Mouse (Mus musculus): Measurements from ENCODE around the gene Tmem150a. TPM values are rescaled to one million over a fixed set of nuclear protein-coding genes. Genes with fewer than 3 reads are reported as not detected.
A peak's percentile ranks its signal among the peaks of the same experiment; 100 is the strongest.

Tmem150a gene
- polyA plus RNA-seq, 1 experiment from 2014 or later = 16.0 TPM

DNA sequence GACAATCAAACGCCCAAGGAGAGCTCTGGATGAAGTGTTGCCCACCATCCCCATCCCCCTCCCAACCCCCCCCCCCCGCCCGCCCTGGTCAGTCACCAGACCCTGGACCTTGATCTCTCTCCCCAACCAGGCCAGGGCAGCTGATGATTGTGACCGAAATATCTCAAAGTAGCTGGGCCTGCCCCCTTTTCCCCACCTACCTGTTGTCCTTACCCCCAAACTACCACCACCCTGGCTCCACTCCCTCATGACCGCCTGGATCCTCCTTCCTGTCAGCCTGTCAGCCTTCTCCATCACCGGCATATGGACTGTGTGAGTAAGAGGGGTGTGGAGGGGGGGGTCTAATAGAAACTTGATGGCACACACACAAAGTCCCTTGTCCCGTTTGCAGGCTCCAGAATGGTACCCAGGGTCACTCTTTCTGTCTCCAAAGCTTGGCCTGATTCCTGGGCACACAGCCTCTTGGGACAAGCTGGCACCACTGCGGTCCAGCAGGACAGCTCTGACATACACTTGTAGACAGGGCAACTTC, 820 bp downstream of the Tmem150a start:
- Histone ChIP-seq H3K4me3 (peak overlapping the region; percentile 65), H3K27ac (peak overlapping the region; percentile 75; the same call in 1 of the 2 replicates), H3K36me3 (peaks cover 39% of the 10 kb centered on the region), H3K9ac (peak overlapping the region; percentile 84), H3K4me1 (replicated peaks) (peaks cover 52% of the 10 kb centered on the region), H3K27me3 (no peaks in the 10 kb centered on the region), H3K9me3 (no peaks in the 10 kb centered on the region), H3K4me2 (peak overlapping the region; percentile 95)
- 32% methylated on average over 8 of the region's 8 CpGs for WGBS
- ATAC-seq (ENCODE audit: low FRiP score) = peak; percentile 11; the same call in 1 of the 2 replicates

DNA sequence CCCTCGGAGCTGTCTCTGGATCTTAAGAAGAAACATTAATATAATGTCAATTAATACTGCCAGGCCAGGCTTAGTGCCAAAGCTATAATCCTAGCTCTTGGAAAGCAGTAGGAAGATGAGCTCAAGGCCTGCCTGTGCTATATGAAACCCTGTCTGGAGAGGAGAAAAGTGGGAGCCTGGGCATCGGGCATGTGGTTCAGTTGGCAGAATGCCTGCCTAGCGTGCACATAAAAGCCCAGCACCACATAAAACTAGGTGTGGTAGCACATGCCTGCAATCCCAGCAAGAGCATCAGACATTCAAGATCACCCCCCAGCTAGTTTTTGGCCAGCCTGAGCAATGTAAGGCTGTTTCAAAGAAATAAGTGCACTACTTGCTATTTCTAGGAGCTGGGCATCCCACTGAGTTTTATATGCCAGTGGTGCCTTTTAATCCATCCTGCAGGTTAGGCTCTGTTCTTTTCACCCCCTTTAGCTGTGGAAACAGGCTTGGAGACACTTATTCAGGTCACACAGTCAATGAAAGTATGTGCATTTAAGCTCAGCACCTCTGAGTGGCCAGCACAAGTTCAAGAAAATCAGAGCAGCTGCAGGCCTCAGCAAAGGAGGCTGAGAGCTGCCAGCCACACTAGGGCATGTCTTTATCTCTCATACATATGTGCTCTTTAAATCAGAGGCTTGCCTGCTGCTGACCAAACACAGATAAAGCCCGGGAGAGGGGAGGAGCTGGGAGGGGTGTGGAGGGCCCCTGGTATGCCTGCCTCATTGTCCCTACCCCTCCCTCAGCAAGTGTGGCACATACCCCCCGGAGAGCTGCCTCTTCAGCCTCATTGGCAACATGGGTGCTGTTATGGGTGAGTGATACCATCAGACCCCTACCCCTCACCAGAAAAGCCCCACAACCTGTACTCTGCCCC, 2.2 kb downstream of the Tmem150a start:
- no peak overlapping the region for H3K27ac ChIP-seq
- no peak overlapping the region for H3K9ac ChIP-seq
- peaks cover 52% of the 10 kb centered on the region for H3K4me1 ChIP-seq (replicated peaks)
- WGBS = 79% methylated on average over 5 of the region's 5 CpGs
- no peak overlapping the region for H3K4me3 ChIP-seq
- H3K9me3 ChIP-seq = no peaks in the 10 kb centered on the region
- no peaks in the 10 kb centered on the region for H3K27me3 ChIP-seq
- peaks cover 36% of the 10 kb centered on the region for H3K36me3 ChIP-seq
- no peak overlapping the region for H3K4me2 ChIP-seq
- no peak for ATAC-seq (ENCODE audit: low FRiP score)

DNA sequence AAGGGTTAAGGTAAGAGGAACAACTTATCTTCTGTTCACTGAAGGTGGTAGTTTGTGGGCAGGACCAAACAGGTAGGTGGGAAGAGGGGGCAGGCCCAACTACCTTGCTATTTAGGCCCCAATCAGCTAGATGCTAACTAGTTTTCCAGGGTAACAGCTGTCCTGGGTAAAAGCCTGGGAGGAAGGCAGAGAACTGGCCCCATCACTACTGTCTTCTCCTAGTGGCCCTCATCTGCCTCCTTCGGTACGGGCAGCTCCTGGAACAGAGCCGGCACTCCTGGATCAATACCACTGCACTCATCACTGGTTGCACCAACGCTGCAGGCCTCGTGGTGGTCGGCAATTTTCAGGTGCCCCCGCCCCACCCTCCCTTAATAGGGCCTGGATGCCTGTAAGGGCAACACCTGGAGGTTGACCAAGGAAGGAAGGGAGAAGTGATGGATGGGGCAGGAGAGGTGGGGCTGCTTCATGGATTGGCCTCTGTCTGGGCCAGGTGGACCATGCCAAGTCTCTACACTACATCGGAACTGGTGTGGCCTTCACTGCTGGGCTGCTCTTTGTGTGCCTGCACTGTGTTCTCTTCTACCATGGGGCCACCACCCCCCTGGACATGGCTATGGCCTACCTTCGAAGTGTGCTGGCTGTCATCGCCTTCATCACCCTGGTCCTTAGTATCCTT, 3.0 kb downstream of the Tmem150a start:
- 91% methylated on average over 10 of the region's 10 CpGs for WGBS
- H3K9ac ChIP-seq = no peak overlapping the region
- ATAC-seq (ENCODE audit: low FRiP score) = no peak
- no peak overlapping the region for H3K4me2 ChIP-seq
- peaks cover 56% of the 10 kb centered on the region for H3K4me1 ChIP-seq (replicated peaks)
- H3K9me3 ChIP-seq = no peaks in the 10 kb centered on the region
- H3K27ac ChIP-seq = no peak overlapping the region
- no peak overlapping the region for H3K4me3 ChIP-seq
- no peaks in the 10 kb centered on the region for H3K27me3 ChIP-seq
- H3K36me3 ChIP-seq = peaks cover 36% of the 10 kb centered on the region

DNA sequence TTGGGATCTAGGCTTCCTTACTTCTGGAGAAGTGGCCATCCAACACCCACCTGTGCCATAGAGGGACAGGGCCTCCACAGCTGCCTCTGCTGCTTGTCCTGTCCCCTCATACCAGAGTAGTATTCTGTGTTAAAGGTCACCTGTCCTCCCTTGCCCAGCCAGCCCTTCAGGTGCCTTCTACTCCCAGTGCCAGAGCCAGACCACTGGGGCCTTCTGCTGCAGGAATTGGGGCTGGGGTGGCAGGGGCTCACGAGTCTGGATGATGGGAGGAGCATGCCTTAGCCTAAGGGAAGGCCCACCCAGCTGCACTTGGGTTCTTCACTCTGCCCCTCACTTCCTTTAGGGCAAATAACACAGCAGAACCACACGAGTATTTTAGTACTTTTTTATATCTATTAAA, 4.1 kb downstream of the Tmem150a start:
- no peak overlapping the region; the same call in 1 of the 2 replicates for H3K9ac ChIP-seq
- H3K4me1 ChIP-seq (replicated peaks) = peaks cover 53% of the 10 kb centered on the region
- H3K4me3 ChIP-seq = no peak overlapping the region
- H3K9me3 ChIP-seq = no peaks in the 10 kb centered on the region
- no peak overlapping the region for H3K27ac ChIP-seq
- H3K4me2 ChIP-seq = no peak overlapping the region
- no peak for ATAC-seq (ENCODE audit: low FRiP score)
- no peaks in the 10 kb centered on the region for H3K27me3 ChIP-seq
- peaks cover 36% of the 10 kb centered on the region for H3K36me3 ChIP-seq
- 85% methylated on average over 2 of the region's 2 CpGs for WGBS

DNA sequence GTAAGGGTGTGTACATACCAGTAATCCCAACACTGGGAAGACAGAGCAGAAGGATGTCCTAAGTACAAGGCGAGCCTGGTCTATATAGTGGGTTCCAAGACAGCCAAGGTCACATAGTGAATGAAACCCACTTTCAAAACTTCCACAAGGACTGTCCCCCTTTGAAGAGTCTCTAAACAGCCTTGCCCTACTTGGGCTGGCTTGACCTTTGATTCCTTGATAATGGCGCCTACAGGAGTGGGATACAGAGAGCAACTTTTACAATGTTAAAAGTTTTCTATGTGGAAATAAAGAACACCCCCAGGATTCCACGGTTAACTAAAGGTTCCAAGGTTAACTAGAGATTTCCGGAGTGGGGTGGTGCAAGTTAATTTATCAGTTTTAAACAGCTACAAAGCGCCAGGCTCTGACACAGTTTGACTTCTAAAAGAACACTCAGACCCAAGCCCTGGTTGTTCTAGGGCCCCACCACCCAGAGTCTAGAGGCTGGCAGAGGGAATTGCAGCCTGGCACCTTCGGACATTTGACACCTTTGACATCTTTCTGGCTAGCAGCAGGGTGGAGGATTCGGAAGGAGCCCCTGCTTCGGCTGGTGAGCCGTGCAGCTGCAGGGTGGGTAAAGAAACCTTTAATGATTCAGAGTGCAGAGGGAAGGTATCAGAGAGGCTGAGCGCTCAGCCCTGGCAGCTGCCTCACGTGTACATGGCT, 4.8 kb downstream of the Tmem150a start:
- no peak for ATAC-seq (ENCODE audit: low FRiP score)
- Histone ChIP-seq H3K9me3 (no peaks in the 10 kb centered on the region), H3K4me1 (replicated peaks) (peaks cover 46% of the 10 kb centered on the region), H3K36me3 (peaks cover 36% of the 10 kb centered on the region), H3K27me3 (0 out of 2 replicates have a peak, but pooled peaks cover 2% of the 10 kb centered on the region), H3K4me2 (no peak overlapping the region), H3K4me3 (0 out of 2 replicates have a peak overlapping the region, but pooled peaks have one; percentile 80), H3K27ac (no peak overlapping the region), H3K9ac (peak overlapping the region; percentile 6; the same call in 1 of the 2 replicates)
- 87% methylated on average over 11 of the region's 11 CpGs for WGBS

DNA sequence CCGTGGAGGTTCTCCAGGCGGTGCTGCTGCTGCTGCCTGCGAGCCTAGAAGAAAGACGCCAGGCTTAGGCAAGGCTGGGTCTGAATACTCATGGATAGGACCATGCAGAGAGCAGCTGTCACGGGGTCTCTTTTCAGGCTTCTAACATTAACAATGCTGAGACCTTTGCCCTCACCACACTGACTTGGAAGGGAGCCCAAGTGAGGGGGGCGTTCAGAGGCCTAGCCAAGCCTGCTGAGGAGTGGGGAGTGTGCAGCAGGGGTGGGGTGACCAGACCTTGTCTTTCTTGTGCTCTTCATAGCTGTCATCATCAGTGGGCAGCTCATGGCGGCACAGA, 5.3 kb downstream of the Tmem150a start:
- peaks cover 36% of the 10 kb centered on the region for H3K36me3 ChIP-seq
- H3K27ac ChIP-seq = no peak overlapping the region
- H3K4me2 ChIP-seq = no peak overlapping the region; the same call in 1 of the 2 replicates
- H3K9me3 ChIP-seq = no peaks in the 10 kb centered on the region
- H3K27me3 ChIP-seq = 0 out of 2 replicates have a peak, but pooled peaks cover 2% of the 10 kb centered on the region
- ATAC-seq (ENCODE audit: low FRiP score) = no peak
- peak overlapping the region; percentile 80; the same call in 1 of the 2 replicates for H3K4me3 ChIP-seq
- H3K9ac ChIP-seq = 0 out of 2 replicates have a peak overlapping the region, but pooled peaks have one; percentile 6
- H3K4me1 ChIP-seq (replicated peaks) = peaks cover 45% of the 10 kb centered on the region
- WGBS = 58% methylated on average over 7 of the region's 7 CpGs

DNA sequence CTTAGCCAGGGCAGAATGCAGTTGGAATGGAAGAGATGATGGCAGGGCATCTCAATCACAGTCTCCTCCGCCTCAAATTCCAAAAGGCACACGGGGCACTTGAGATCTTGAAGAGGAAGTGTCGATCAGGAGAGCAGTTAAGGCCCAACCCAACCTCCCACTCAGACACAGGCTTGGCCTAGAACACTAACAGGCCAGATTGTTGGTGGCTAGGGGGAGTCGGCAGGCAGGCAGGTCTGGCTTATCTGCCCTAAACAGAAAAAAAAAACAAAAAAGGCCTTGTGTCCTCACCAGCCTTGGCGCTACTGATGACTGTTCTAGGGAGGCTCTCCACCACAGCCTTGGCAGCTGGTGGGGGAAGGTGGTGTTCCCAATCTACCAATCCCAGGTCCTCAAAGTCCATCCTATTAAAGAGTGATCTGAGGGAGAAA, 5.9 kb downstream of the Tmem150a start:
- H3K27ac ChIP-seq = no peak overlapping the region
- H3K9me3 ChIP-seq = no peaks in the 10 kb centered on the region
- 0 out of 2 replicates have a peak, but pooled peaks cover 2% of the 10 kb centered on the region for H3K27me3 ChIP-seq
- peak overlapping the region; percentile 80 for H3K4me3 ChIP-seq
- peaks cover 36% of the 10 kb centered on the region for H3K36me3 ChIP-seq
- H3K4me1 ChIP-seq (replicated peaks) = peaks cover 39% of the 10 kb centered on the region
- peak overlapping the region; percentile 87 for H3K9ac ChIP-seq
- ATAC-seq (ENCODE audit: low FRiP score) = no peak
- peak overlapping the region; percentile 87 for H3K4me2 ChIP-seq
- 77% methylated on average over 5 of the region's 5 CpGs for WGBS

DNA sequence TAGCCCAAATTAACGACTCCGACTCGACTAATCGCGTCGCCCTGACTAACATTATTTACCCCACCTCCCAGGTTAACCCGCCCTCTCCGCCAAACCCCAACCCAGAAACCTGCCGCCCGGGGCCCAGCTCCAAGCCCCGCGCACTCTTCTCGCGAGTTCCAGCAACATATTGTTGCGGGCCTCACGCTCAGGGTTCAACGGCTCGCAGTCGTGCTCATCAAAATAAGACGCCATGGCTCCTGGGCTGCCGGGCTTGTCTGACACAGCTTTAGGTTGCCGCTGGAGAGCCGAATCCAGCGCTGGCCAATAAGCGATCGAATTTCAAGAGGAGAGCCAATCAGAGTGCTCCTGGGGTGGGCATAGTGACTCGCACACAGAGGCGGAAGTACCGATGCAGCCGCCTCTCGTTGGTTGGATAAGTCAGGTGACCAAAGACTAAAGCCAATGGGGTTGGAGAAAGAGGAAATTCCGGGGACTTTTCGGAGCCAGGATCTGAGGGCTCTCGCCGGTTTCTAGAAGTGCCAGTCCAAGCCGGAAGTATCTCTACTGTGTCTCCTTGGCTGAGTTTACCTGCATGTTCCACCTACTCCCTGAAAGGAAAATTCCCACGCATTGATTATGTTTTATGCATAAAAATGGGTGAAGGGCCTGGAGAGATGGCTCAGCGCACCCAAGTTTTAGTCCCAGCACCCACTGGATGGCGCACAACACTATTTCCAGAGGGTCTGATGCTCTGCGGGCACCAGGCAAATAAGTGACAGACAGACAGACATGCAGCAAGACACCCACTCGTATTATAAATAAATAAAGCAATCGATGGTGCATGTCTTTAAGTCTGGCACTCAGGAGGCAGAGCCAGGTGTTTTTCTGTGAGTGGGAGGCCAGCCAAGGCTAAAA, 7.1 kb downstream of the Tmem150a start:
- H3K27me3 ChIP-seq = 0 out of 2 replicates have a peak, but pooled peaks cover 2% of the 10 kb centered on the region
- peak; percentile 99 for ATAC-seq (ENCODE audit: low FRiP score)
- peaks cover 32% of the 10 kb centered on the region for H3K36me3 ChIP-seq
- H3K9ac ChIP-seq = peak overlapping the region; percentile 87
- under 1% methylated on average over 42 of the region's 42 CpGs for WGBS
- peak overlapping the region; percentile 87 for H3K4me2 ChIP-seq
- H3K4me3 ChIP-seq = peak overlapping the region; percentile 80
- H3K4me1 ChIP-seq (replicated peaks) = peaks cover 29% of the 10 kb centered on the region
- no peaks in the 10 kb centered on the region for H3K9me3 ChIP-seq
- peak overlapping the region; percentile 85 for H3K27ac ChIP-seq

DNA sequence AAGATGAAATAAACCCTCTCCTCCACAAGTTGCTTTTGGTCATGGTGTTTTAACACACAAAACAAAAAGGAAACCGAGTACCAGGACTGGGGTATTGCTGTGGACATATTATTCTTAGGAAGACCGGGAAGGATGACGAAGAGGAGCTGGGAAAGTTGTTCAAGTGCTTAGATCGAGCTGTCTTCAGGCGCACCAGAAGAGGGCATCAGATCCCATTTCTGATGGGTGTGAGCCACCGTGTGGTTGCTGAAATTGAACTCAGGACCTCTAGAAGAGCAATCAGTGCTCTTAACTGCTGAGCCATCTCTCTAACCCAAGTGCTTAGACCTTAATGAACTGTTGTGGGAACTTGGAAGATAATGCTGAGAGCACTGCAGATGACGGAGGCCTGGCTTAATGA, 8.8 kb downstream of the Tmem150a start:
- Histone ChIP-seq H3K27ac (no peak overlapping the region), H3K36me3 (peaks cover 16% of the 10 kb centered on the region), H3K4me3 (no peak overlapping the region), H3K9me3 (no peaks in the 10 kb centered on the region), H3K27me3 (0 out of 2 replicates have a peak, but pooled peaks cover 2% of the 10 kb centered on the region), H3K4me1 (replicated peaks) (peaks cover 29% of the 10 kb centered on the region), H3K4me2 (no peak overlapping the region), H3K9ac (no peak overlapping the region)
- WGBS = 49% methylated on average over 7 of the region's 7 CpGs
- ATAC-seq (ENCODE audit: low FRiP score) = no peak

DNA sequence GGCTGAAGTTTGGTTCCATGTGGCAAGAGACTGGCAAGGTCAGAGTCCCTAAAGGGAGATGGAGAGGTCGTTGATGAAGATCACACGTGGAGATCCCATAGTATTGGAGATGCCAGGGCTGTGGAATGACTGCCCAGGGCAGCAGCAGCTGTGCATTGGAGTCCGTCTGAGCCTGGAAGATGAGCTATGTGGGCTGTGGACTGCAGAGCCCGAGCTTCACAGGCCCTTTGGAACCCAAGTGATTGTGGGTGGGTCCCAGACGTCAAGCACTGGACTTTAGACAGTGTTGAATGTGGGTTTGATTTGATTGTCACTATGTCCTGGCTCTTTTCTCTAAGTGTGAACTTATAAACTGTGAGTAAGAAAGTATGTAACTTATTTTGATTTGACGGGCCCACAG, 9.7 kb downstream of the Tmem150a start:
- Histone ChIP-seq H3K36me3 (peaks cover 6% of the 10 kb centered on the region), H3K4me2 (no peak overlapping the region), H3K9me3 (no peaks in the 10 kb centered on the region), H3K9ac (no peak overlapping the region), H3K4me1 (replicated peaks) (peaks cover 24% of the 10 kb centered on the region), H3K27ac (no peak overlapping the region), H3K27me3 (0 out of 2 replicates have a peak, but pooled peaks cover 2% of the 10 kb centered on the region), H3K4me3 (no peak overlapping the region)
- WGBS = 72% methylated on average over 6 of the region's 6 CpGs
- no peak for ATAC-seq (ENCODE audit: low FRiP score)

DNA sequence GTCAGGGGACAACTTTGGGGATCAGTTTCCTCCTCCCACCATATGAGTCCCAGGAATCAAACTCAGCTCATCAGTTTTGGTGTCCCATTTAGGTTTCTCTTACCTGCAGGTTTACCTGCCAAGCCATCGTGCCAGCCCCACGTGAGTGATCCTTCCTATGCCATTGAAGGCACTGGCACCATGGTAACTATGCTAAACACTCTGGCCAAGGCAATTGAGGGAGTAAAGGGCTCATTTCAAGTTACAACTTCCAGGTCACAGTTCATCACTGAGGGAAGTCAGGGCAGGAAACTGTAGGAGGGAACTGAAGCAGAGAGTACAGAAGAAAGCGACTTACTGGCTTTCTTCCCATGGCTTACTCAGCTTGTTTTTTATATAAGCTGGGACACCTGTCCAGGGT, 11.1 kb downstream of the Tmem150a start:
- no peak overlapping the region for H3K27ac ChIP-seq
- H3K36me3 ChIP-seq = no peaks in the 10 kb centered on the region
- no peak overlapping the region for H3K4me3 ChIP-seq
- peaks cover 14% of the 10 kb centered on the region for H3K4me1 ChIP-seq (replicated peaks)
- WGBS = 73% methylated on average over 3 of the region's 3 CpGs
- ATAC-seq (ENCODE audit: low FRiP score) = no peak
- no peaks in the 10 kb centered on the region for H3K9me3 ChIP-seq
- H3K27me3 ChIP-seq = 0 out of 2 replicates have a peak, but pooled peaks cover 2% of the 10 kb centered on the region
- no peak overlapping the region for H3K9ac ChIP-seq
- no peak overlapping the region for H3K4me2 ChIP-seq

All from hindbrain, embryonic 13.5 days (tissue).